Mouse (Mus musculus) CH12.LX (cell line): ENCODE measurements at regions not wholly inside any gene's neighbourhood (a gene's known extent, or its start where the extent isn't known, plus 50 kb on each side); places are given as distances from the start of the nearest gene placed in this dataset.

ENCODE experiments used
- DNase-seq: peaks from one replicate; pipeline ENCODE4 v3.0.0-alpha.2; 2013; ENCODE audit errors: extremely low read depth
- H3K27ac ChIP-seq: 2 replicates; pipeline ENCODE4 v1.5.1; 2012; ENCODE audit warnings: low read depth, mild to moderate bottlenecking, control low read depth, moderate library complexity; ENCODE audit not compliant: insufficient read depth
- H3K27me3 ChIP-seq: replicated peaks from 2 replicates; pipeline ENCODE3; 2012; ENCODE audit warnings: inconsistent platforms
- H3K36me3 ChIP-seq, 2 experiments: replicated peaks in 1 of 2; 2 replicates each; pipeline versions ENCODE3 to v1.6.1; 2012; ENCODE audit warnings: inconsistent platforms in 1 of 2, low read length in 1 of 2, mild to moderate bottlenecking in 1 of 2, mixed read lengths in 1 of 2, moderate library complexity in 1 of 2; ENCODE audit not compliant: control insufficient read depth in 1 of 2, insufficient read depth in 1 of 2
- H3K4me1 ChIP-seq, 2 experiments: 2 replicates each; pipeline ENCODE4 v1.6.1; 2012; ENCODE audit warnings: inconsistent platforms in 1 of 2, moderate library complexity in 1 of 2; ENCODE audit not compliant: insufficient read depth in 2 of 2, control insufficient read depth in 1 of 2
- H3K4me2 ChIP-seq: 2 replicates; pipeline ENCODE4 v1.6.1; 2012; ENCODE audit warnings: low read depth, mild to moderate bottlenecking, control low read depth; ENCODE audit not compliant: poor library complexity, insufficient read depth, severe bottlenecking
- H3K4me3 ChIP-seq, 3 experiments: fragments of 150-350 bp in 1 of 3; sonication (generic) in 1 of 3; replicated peaks in 1 of 3; 2 replicates each; pipeline versions ENCODE3 to v1.5.1; 2011 to 2012; ENCODE audit warnings: low read depth in 2 of 3, low read length in 2 of 3, mild to moderate bottlenecking in 2 of 3, moderate library complexity in 2 of 3, control low read depth in 1 of 3, improper control_type of control experiment in 1 of 3, inconsistent platforms in 1 of 3, mixed read lengths in 1 of 3; ENCODE audit not compliant: poor library complexity in 1 of 3
- H3K79me2 ChIP-seq: replicated peaks from 2 replicates; pipeline ENCODE4 v1.6.1; 2012; ENCODE audit warnings: mild to moderate bottlenecking, moderate library complexity; ENCODE audit not compliant: control insufficient read depth, poor library complexity, insufficient read depth, severe bottlenecking; ENCODE audit errors: extremely low read depth
- H3K9ac ChIP-seq: 2 replicates; pipeline ENCODE4 v1.6.1; 2012; ENCODE audit warnings: low read depth, mild to moderate bottlenecking, control low read depth, moderate library complexity; ENCODE audit not compliant: insufficient read depth
- H3K9me3 ChIP-seq: replicated peaks from 2 replicates; pipeline ENCODE3; 2012; ENCODE audit warnings: low read length, inconsistent platforms, mixed read lengths
- BHLHE40 ChIP-seq: IDR thresholded peaks from 2 replicates; pipeline ENCODE4 v1.6.1; 2011; ENCODE audit warnings: mild to moderate bottlenecking, low read depth, low read length, improper control_type of control experiment
- CTCF ChIP-seq, 2 experiments: IDR thresholded peaks in 1 of 2; conservative IDR thresholded peaks in 1 of 2; 2 replicates each; pipeline ENCODE4 v1.5.1; 2011 to 2012; ENCODE audit warnings: low read depth in 2 of 2, low read length in 2 of 2, improper control_type of control experiment in 1 of 2, inconsistent platforms in 1 of 2, mild to moderate bottlenecking in 1 of 2, moderate library complexity in 1 of 2
- ELF1 ChIP-seq: IDR thresholded peaks from 2 replicates; pipeline ENCODE4 v1.6.1; 2014; ENCODE audit warnings: low read depth, mild to moderate bottlenecking, inconsistent platforms, low read length, improper control_type of control experiment
- KAT2A ChIP-seq: IDR thresholded peaks from 2 replicates; pipeline ENCODE4 v1.6.1; 2012; ENCODE audit warnings: low read length, improper control_type of control experiment, inconsistent platforms; ENCODE audit not compliant: insufficient replicate concordance
- MAX ChIP-seq: IDR thresholded peaks from 2 replicates; pipeline ENCODE4 v1.6.1; 2011; ENCODE audit warnings: low read length, improper control_type of control experiment
- MEF2A ChIP-seq: IDR thresholded peaks from 2 replicates; pipeline ENCODE4 v1.6.1; 2014; ENCODE audit warnings: low read depth, mild to moderate bottlenecking, inconsistent platforms, low read length, improper control_type of control experiment, borderline replicate concordance
- MYC ChIP-seq: IDR thresholded peaks from 2 replicates; pipeline ENCODE4 v1.6.1; 2011; ENCODE audit warnings: low read depth, mild to moderate bottlenecking, improper control_type of control experiment, low read length
- NELFE ChIP-seq: IDR thresholded peaks from 2 replicates; pipeline ENCODE4 v1.6.1; 2011; ENCODE audit warnings: low read depth, low read length, improper control_type of control experiment
- POLR2AphosphoS2 ChIP-seq: IDR thresholded peaks from 2 replicates; pipeline ENCODE4 v1.6.1; 2011; ENCODE audit warnings: low read depth, low read length, improper control_type of control experiment
- RAD21 ChIP-seq: IDR thresholded peaks from 2 replicates; pipeline ENCODE4 v1.6.1; 2011; ENCODE audit warnings: low read depth, mild to moderate bottlenecking, low read length, improper control_type of control experiment, moderate library complexity
- SIN3A ChIP-seq: IDR thresholded peaks from 2 replicates; pipeline ENCODE4 v1.6.1; 2012; ENCODE audit warnings: low read length, improper control_type of control experiment, inconsistent platforms
- SMC3 ChIP-seq: IDR thresholded peaks from 2 replicates; pipeline ENCODE4 v1.6.1; 2011; ENCODE audit warnings: low read depth, low read length, improper control_type of control experiment
- TBP ChIP-seq: conservative IDR thresholded peaks from 2 replicates; pipeline ENCODE4 v1.6.1; 2011; ENCODE audit warnings: low read depth, low read length, improper control_type of control experiment
- USF1 ChIP-seq: IDR thresholded peaks from 2 replicates; pipeline ENCODE4 v1.6.1; 2014; ENCODE audit warnings: low read depth, mild to moderate bottlenecking, inconsistent platforms, low read length, improper control_type of control experiment
- ZMIZ1 ChIP-seq: IDR thresholded peaks from 2 replicates; pipeline ENCODE4 v1.6.1; 2012; ENCODE audit warnings: low read depth, mild to moderate bottlenecking, inconsistent platforms, low read length, improper control_type of control experiment
- dilution Hi-C: fragments of 300-500 bp; cut with MboI; formaldehyde crosslinking; loops from 2 replicates; pipeline ENCODE4 v1.14.3; 2020; ENCODE audit warnings: low sequenced_read_pairs; ENCODE audit not compliant: extremely low pct_unique_long_range_greater_than_20kb, extremely low pct_ligation_motif_present
- in situ Hi-C: fragments of 300-500 bp; cut with MboI; formaldehyde crosslinking; loops from 3 replicates; pipeline ENCODE4 v1.14.3; 2019; ENCODE audit warnings: low sequenced_read_pairs, low pct_ligation_motif_present, low pct_unique_long_range_greater_than_20kb, mixed read lengths

DNA sequence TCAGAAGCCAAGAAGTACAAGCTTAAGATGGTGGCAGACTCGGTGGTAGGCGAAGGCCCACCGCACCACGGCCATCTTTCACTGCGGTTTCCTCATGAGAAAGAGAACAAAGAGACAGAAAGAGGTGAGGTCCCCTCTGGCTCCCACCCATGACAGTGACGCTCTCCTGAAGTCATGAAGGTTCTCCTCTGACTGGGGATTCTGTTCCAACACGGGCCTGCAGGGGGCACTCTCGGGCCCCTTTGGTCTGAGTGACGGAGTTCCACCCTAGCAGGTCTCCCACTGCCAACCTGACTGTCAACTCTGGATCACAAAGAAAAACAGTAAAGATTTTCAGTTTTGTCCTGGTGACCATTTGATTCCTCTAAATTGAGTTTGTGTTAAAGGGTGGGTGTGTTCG, 182.9 kb upstream of the Ipo5 start:
- in situ Hi-C loops (no loop called here), dilution Hi-C loops (no loop called here)
- Histone ChIP-seq H3K36me3 (no peaks in the 10 kb centered on the region), H3K9me3 (no peaks in the 10 kb centered on the region), H3K4me3 (no peak overlapping the region), H3K79me2 (no peaks in the 10 kb centered on the region), H3K4me1 (no peaks in the 10 kb centered on the region; a peak in 1 of 4 replicates), H3K27me3 (no peaks in the 10 kb centered on the region), H3K27ac (no peak overlapping the region), H3K9ac (no peak overlapping the region), H3K4me2 (no peak overlapping the region)
- DNase-seq: peak; percentile 28
- TF ChIP-seq USF1 (no peak), RAD21 (peak; percentile 41), POLR2AphosphoS2 (no peak), SMC3 (peak; percentile 29; the same call in 1 of the 2 replicates), CTCF (conservative IDR thresholded peaks at IDR 0.05 in 1 of 2, IDR thresholded peaks at IDR 0.05 in 1 of 2; ENCODE audit: low read depth in 2 of 2, low read length in 2 of 2) (peak in 1 of 2 experiments; percentile 61; a peak in 3 of 4 replicates)

DNA sequence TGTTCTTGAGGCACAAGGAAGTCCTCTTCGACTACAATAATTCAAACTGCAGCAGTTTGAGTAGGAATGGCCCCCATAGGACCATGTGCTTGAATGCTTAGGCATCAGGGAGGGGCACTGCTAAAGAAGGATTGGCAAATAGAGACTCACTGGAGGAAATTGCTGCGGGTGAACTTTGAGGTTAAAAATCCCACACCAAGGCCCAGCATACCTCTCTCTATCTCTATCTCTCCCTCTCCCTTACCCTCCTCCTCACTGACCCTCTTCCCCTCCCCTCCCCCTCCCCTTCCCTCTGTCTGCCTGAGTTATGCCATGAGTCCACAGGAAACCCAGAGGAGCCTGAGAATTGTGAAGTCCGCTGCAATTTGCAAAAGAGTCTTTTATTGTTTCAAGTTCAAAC, 180.8 kb upstream of the Ipo5 start:
- TF ChIP-seq BHLHE40: no peak
- no peak for TF ChIP-seq ZMIZ1
- TF ChIP-seq MEF2A: no peak
- TF ChIP-seq SIN3A: no peak
- TF ChIP-seq TBP: no peak
- TF ChIP-seq NELFE: no peak
- no peak for TF ChIP-seq MAX
- TF ChIP-seq RAD21: no peak
- TF ChIP-seq USF1: no peak
- no peak for TF ChIP-seq SMC3
- no peak for TF ChIP-seq MYC
- no peak for TF ChIP-seq CTCF (conservative IDR thresholded peaks at IDR 0.05 in 1 of 2, IDR thresholded peaks at IDR 0.05 in 1 of 2; ENCODE audit: low read depth in 2 of 2, low read length in 2 of 2)
- no peak for TF ChIP-seq KAT2A
- no peak for TF ChIP-seq ELF1
- TF ChIP-seq, all 38 proteins: peak for 0
- no peak for DNase-seq
- dilution Hi-C loops: no loop called here
- Histone ChIP-seq H3K36me3 (no peaks in the 10 kb centered on the region), H3K9me3 (no peaks in the 10 kb centered on the region), H3K4me2 (no peak overlapping the region), H3K79me2 (no peaks in the 10 kb centered on the region), H3K9ac (no peak overlapping the region), H3K4me3 (no peak overlapping the region), H3K27ac (no peak overlapping the region), H3K27me3 (no peaks in the 10 kb centered on the region), H3K4me1 (no peaks in the 10 kb centered on the region; a peak in 1 of 4 replicates)
- in situ Hi-C loops: no loop called here
